Mouse (Mus musculus) thymus, postnatal 36 days (tissue): Measurements from ENCODE around the gene Ltb4r2.

ENCODE experiments used
- DNase-seq, 2 experiments: peaks; one replicate each; pipeline ENCODE4 v3.0.0; 2022; ENCODE audit warnings: mixed read lengths in 2 of 2

Gene Ltb4r2

GRCm38 (mm10) chr14:55783171-55783957, 22.1 kb downstream of the Ltb4r2 start:
- no peak for DNase-seq

DNA sequence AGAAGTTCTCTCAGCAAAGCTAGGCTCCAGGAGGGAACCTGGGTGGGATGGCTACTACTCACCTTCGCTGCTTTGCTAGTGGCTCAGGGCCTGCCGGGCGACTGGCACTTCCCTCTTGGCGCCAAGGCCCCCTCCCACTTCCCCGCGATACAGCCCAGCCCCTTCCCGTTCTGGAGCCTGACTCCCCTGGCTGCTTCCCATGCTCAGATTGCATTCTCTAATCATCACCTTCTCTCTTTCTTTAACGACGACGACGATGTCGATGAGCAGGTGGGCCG, 22.7 kb downstream of the Ltb4r2 start, which contains the start of gene Adcy4:
Gene Adcy4 (minus strand): TSS at position 138 of the 278 bp plus-strand sequence.
- no peak for DNase-seq

- peak in 1 of 2 experiments; percentile 28 for DNase-seq
These were observed 24.0 kb downstream of the Ltb4r2 start for GRCm38 (mm10) chr14:55785195-55785594.

GRCm38 (mm10) chr14:55787731-55788130, 26.5 kb downstream of the Ltb4r2 start:
- no peak for DNase-seq

DNA sequence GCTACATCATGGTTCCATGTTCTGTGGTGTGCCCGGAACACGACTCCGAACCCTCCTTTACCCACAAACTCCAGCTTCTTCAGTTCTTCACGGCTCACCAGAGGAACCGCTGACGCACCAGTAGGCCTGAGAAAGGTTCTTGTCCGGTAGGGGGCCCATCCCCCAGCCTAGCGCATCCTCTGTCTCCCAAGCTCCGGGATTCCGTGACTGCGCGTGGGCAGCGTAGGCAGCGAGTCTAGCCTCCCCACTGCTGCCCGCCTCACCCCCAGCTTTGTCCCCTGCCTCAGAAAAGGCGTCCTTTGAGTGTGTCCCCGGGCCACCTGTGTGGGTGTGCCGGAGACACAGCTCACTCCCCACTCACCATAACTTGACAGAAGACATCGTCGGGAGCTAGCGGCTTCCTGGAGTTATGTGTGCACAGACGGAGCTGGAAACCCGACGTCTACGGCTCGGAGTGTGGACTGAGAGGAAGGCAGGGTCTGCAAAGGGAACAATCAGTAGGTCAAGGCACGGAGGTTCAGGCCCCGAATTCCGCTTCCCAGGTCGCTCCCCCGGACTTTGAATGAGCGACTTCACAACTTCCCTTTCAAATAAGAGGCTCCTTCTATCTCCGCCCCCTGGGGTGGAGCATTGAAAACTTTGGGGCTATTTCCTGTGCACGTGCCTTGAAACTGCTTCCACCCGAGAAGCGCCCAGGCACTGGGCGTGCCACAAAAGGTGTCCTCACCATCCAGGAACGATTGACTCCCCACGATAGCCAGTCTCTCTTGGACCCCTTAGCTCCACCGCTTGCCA, 27.2 kb downstream of the Ltb4r2 start, which contains the start of gene Ripk3:
Gene Ripk3 (minus strand): TSS at position 610 of the 795 bp plus-strand sequence.
- peak; percentile 76 to 77 for DNase-seq

DNA sequence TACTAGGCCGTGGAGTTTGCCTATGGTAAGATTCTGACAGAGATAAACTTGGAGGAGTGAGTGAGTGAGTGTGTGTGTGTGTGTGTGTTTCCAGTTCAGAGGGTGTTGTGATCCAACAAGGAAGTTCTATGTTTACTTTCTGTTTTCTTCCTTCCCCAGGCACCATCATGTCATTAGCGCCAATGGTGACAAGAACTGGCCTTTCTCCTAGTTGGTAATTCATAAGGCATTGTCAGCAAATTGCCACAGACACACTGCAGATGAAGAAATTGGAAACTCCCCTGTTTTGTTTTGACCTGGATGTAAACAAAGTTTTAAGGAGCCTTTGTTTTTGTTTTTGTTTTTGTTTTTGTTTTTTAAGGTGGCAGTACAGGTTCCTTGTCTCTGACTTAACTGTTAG, 32.2 kb downstream of the Ltb4r2 start:
- DNase-seq, result no peak

DNA sequence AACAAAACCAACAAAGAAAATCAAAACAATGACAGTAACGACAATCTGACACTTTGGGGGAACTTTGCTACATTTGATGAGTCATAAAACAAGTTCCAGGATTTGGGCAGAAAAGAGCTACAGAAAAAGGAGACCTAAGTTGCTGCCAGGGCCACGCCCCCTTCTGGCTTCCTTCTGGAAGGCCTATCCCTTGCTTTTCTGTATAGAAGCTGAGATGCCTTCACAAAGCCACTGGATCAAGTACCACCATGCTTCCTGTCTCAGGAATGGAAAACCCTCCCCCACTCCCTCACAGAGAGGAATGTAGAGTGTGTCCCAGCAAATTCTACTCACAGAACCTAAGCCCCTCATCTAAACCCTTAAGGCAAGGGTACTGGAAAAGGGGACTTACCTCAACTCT, 32.7 kb downstream of the Ltb4r2 start:
- DNase-seq, result no peak

DNA sequence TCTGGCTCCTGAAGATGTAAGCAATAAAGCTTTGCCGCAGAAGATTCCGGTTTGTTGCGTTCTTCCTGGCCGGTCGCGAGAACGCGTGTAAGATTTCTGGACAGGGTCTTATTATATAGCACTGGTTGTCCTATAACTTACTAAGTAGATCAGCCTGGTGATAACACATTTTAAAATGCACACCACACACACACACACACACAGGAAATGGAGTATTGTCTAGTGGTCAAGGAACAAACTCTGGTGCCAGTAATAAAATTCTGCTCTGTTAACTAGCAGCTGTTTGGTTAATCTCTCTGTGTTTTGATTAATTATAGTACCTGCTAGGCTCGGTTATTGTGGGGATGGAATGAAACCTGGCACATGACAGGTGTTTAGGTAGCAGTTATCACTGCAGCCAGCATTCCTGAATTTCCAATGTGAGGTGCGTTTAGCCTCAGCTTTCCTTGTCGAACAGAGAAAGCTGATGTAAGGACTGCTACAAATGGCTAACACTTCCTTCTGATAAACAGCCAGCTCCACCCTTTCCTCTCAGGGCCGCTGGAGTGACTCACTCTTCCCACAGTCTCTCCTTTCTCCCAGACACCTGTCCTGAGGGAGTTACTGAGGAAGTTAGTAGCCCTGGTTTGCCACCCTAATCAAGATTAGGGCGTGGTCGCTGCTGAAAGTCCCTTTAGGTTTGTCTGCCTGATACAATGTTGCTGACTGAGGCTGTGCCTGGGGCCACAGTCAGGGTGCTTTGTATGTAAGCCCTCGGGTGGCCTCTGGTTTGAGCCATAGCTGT, 34.3 kb downstream of the Ltb4r2 start:
- DNase-seq, result no peak
